In genomic region chr2:51108631-51109030, GRCm38 (mm10) we compare ENCODE assay signal across 21 mouse cellular contexts. TPM values are rescaled to one million over a fixed set of nuclear protein-coding genes. Genes with fewer than 3 reads are reported as not detected.
DNase-seq lines count a peak whose midpoint lies in the region; ATAC-seq and TF ChIP-seq lines count a peak whose summit lies in the region.
"Had no signal": no experiment of that assay in that cellular context is flagged by ENCODE, and none has a peak within 500 bp of the region (broad histone marks: within the 10 kb centered on the region; RNA-seq: fewer than 3 reads in every experiment).

No protein-coding gene starts in this region.

- H3K9me3 ChIP-seq in MEL (replicated peaks; ENCODE audit: insufficient read depth, low read length) = no peaks in the 10 kb centered on the region
- H3K9me3 ChIP-seq: embryonic facial prominence, embryonic 10.5 days; forebrain, embryonic 13.5 days; heart, embryonic 10.5 days; hindbrain, embryonic 10.5 days; intestine, embryonic 15.5 days had no signal

- DNase-seq in cerebellum, postnatal 14 days = peak; percentile 26 to 52
- no peak for DNase-seq in cerebellum, adult 18-20 months
- DNase-seq in MEL (ENCODE audit: low read depth, low spot score) = peak; percentile 9
- no peak for DNase-seq in lung, adult 2 months
- no peak for DNase-seq in spleen, adult 12 weeks (ENCODE audit: low spot score)
- DNase-seq in adrenal gland, adult 18-20 months (ENCODE audit: low spot score in 2 of 2) = no peak
- DNase-seq: adrenal gland, postnatal 10 days; cerebellum, adult 2 months; cerebellum, postnatal 36 days; forebrain, postnatal 0 days; gastrocnemius, postnatal 25 days; heart, adult 18-20 months; heart, postnatal 10 days had no signal

- no peak overlapping the region for H3K9ac ChIP-seq in MEL (ENCODE audit: control insufficient read depth, low read depth, low read length, poor library complexity, severe bottlenecking)
- H3K9ac ChIP-seq: forebrain, embryonic 13.5 days; forebrain, postnatal 0 days; hindbrain, embryonic 14.5 days; intestine, embryonic 15.5 days had no signal

- peak; percentile 92 for ATAC-seq in common myeloid progenitor, adult 5-6 weeks (replicated peaks; ENCODE audit: low read depth, poor library complexity, severe bottlenecking)
- peak; percentile 81 for ATAC-seq in megakaryocyte progenitor cell, adult 5-6 weeks (replicated peaks; ENCODE audit: poor library complexity)
- ATAC-seq: forebrain, embryonic 13.5 days; forebrain, postnatal 0 days; intestine, embryonic 15.5 days had no signal

- no peak for TF ChIP-seq POLR2A in MEL (IDR thresholded peaks at IDR 0.05; ENCODE audit: control insufficient read depth in 1 of 2, insufficient read depth in 1 of 2, low read depth in 1 of 2, low read length in 2 of 2, poor library complexity in 1 of 2)
- no peak for TF ChIP-seq POLR2A in lung, adult 2 months (IDR thresholded peaks at IDR 0.05; ENCODE audit: borderline replicate concordance, extremely low read depth, low read depth, low read length)

- no peak overlapping the region for H3K27ac ChIP-seq in MEL (ENCODE audit: control insufficient read depth, low read depth, low read length)
- H3K27ac ChIP-seq: embryonic facial prominence, embryonic 10.5 days; forebrain, embryonic 13.5 days; heart, embryonic 10.5 days; hindbrain, embryonic 10.5 days; hindbrain, embryonic 14.5 days; intestine, embryonic 15.5 days had no signal

- no peak for TF ChIP-seq EP300 in MEL (IDR thresholded peaks at IDR 0.05; ENCODE audit: low read depth in 1 of 2, low read length in 2 of 2)

- no peaks in the 10 kb centered on the region for H3K27me3 ChIP-seq in MEL (ENCODE audit: control insufficient read depth in 1 of 2, insufficient read depth in 2 of 2, low read length in 2 of 2)
- H3K27me3 ChIP-seq: forebrain, embryonic 13.5 days; intestine, embryonic 15.5 days had no signal

- H3K79me2 ChIP-seq in MEL (ENCODE audit: control insufficient read depth, insufficient read depth, low read length, poor library complexity) = no peaks in the 10 kb centered on the region

- no peaks in the 10 kb centered on the region for H3K36me3 ChIP-seq in MEL (ENCODE audit: control insufficient read depth in 1 of 2, insufficient read depth in 2 of 2, low read length in 2 of 2)
- H3K36me3 ChIP-seq: embryonic facial prominence, embryonic 10.5 days; heart, embryonic 10.5 days; hindbrain, embryonic 10.5 days; intestine, embryonic 15.5 days had no signal

- WGBS in lung, adult 2 months = 49% methylated on average over 5 of the region's 5 CpGs

- TF ChIP-seq RAD21 in MEL (IDR thresholded peaks at IDR 0.05; ENCODE audit: low read depth, low read length) = no peak

- no peaks in the 10 kb centered on the region for H3K4me1 ChIP-seq in MEL (ENCODE audit: control insufficient read depth in 1 of 2, insufficient read depth in 2 of 2, low read length in 2 of 2)
- H3K4me1 ChIP-seq in lung, adult 2 months (ENCODE audit: control insufficient read depth, insufficient read depth, low read length) = no peaks in the 10 kb centered on the region
- H3K4me1 ChIP-seq: embryonic facial prominence, embryonic 10.5 days; forebrain, embryonic 13.5 days; heart, embryonic 10.5 days; hindbrain, embryonic 10.5 days; intestine, embryonic 15.5 days had no signal

- TF ChIP-seq CTCF in MEL (IDR thresholded peaks at IDR 0.05 in 2 of 3, conservative IDR thresholded peaks at IDR 0.05 in 1 of 3; ENCODE audit: control insufficient read depth in 1 of 3, insufficient read depth in 1 of 3, low read depth in 2 of 3, low read length in 3 of 3, poor library complexity in 1 of 3, severe bottlenecking in 1 of 3) = no peak
- TF ChIP-seq CTCF in lung, adult 2 months (IDR thresholded peaks at IDR 0.05; ENCODE audit: insufficient read depth, low read length) = no peak

- H3K4me3 ChIP-seq in MEL (ENCODE audit: control insufficient read depth in 1 of 2, insufficient read depth in 1 of 2, low read depth in 2 of 2, low read length in 2 of 2) = no peak overlapping the region
- no peak overlapping the region for H3K4me3 ChIP-seq in lung, adult 2 months (replicated peaks; ENCODE audit: extremely low read depth, low read depth, low read length)
- H3K4me3 ChIP-seq: embryonic facial prominence, embryonic 10.5 days; forebrain, embryonic 13.5 days; heart, embryonic 10.5 days; hindbrain, embryonic 10.5 days; intestine, embryonic 15.5 days had no signal

TF ChIP-seq in MEL, 35 proteins besides CTCF, POLR2A, EP300 and RAD21:
- TF ChIP-seq USF1 (IDR thresholded peaks at IDR 0.05; ENCODE audit: low read depth, low read length) = no peak
- no peak for TF ChIP-seq CHD1 (IDR thresholded peaks at IDR 0.05; ENCODE audit: low read depth, low read length)
- TF ChIP-seq MAX (IDR thresholded peaks at IDR 0.05; ENCODE audit: low read length) = no peak
- no peak for TF ChIP-seq SMC3 (IDR thresholded peaks at IDR 0.05; ENCODE audit: low read depth, low read length)
- no peak for TF ChIP-seq TAL1 (IDR thresholded peaks at IDR 0.05; ENCODE audit: low read length)
- TF ChIP-seq NELFE (IDR thresholded peaks at IDR 0.05; ENCODE audit: low read depth, low read length) = no peak
- no peak for TF ChIP-seq ZNF384 (IDR thresholded peaks at IDR 0.05; ENCODE audit: low read depth, low read length)
- TF ChIP-seq GATA1 (IDR thresholded peaks at IDR 0.05; ENCODE audit: low read depth, low read length) = no peak

RNA-seq across cellular contexts. Expression of gene Rnd3, which starts 40.3 kb away (rescaled TPM):
- total RNA-seq in MEL (2012; rRNA removed) = not detected in 2 replicates
- not detected for polyA plus RNA-seq in MEL (2012; ENCODE audit: insufficient read depth in 1 of 2, insufficient read length in 2 of 2, low read depth in 1 of 2, low replicate concordance in 2 of 2, missing spikeins in 1 of 2)
- total RNA-seq in common myeloid progenitor, adult 5-6 weeks (2017) = 0.91 and 1.9 TPM in 2 replicates
- 0.59 and 0.85 TPM in 2 replicates for total RNA-seq in megakaryocyte progenitor cell, adult 5-6 weeks (2015)
- total RNA-seq in megakaryocyte progenitor cell, adult 5-6 weeks (2017) = 2.0 and 2.2 TPM in 2 replicates
- polyA plus RNA-seq in lung, adult 2 months (2012; rRNA removed) = 1.3 and 4.3 TPM in 2 replicates
- 10 to 100 TPM; 33.9 to 35.3 TPM for total RNA-seq in adrenal gland, adult 18-20 months (2021)

Comparison
In these comparisons a context has a peak if more than half of its experiments do, and no peak if none do; other contexts are left out.
1. DNase-seq: peak in cerebellum, postnatal 14 days (2 of 2) and MEL (single experiment); none in cerebellum, adult 18-20 months (0 of 2), lung, adult 2 months (single experiment), spleen, adult 12 weeks (single experiment) and adrenal gland, adult 18-20 months (0 of 2).
2. RNA of gene Rnd3, which starts 40.3 kb away (total RNA-seq): 33.9 to 35.3 TPM in adrenal gland, adult 18-20 months; 0.59 to 2.2 TPM in megakaryocyte progenitor cell, adult 5-6 weeks, 0.91 to 1.9 TPM in common myeloid progenitor, adult 5-6 weeks and not detected in MEL; every median in the first group is over 10 times any median in the second.